ENCODE assay signal across 8 mouse cellular contexts in the genomic region with DNA sequence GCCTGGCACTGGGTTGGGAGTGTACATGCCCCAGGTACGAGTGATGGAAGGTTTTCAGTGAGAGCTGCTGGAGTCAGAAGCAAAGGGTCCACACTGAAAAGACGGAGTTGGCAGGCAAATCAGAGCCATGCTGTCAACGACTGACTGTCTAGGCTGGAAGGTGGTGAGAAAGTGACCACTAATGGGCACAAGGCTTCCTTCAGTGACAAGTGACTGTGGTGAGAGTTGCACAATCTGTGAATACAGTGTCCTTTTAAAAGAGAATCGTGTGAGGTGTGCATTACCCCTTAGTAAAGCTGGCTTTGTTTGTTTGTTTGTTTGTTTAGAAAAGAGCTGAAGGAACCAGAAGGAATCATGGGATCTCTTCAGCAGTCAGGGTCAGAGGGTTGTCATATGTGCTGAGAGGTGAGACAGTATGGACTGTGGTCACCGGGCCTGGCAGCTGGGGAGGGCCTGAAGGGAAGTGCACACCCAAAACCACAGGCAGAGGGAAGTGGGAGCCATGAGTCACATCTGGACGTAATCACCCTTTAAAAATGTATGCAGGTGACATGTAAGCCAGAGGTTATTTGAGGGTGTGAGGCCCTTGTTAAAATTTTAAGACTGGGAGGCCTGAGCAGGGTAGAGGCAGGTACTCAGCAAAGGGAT.
DNase-seq lines count a peak whose midpoint lies in the region; ATAC-seq and TF ChIP-seq lines count a peak whose summit lies in the region.
"Not testable (repeated sequence)": the region's sequence is repeated elsewhere in the genome, so short reads cannot be mapped to it uniquely, and the experiment has no call there.

No protein-coding gene starts in this region.

- H3K27me3 ChIP-seq in C2C12 (ENCODE audit: control insufficient read depth, insufficient read depth, insufficient read length); hindbrain, embryonic 16.5 days (replicated peaks; ENCODE audit: control insufficient read depth, insufficient read depth, low read length); liver, embryonic 12.5 days (replicated peaks); lung, postnatal 0 days (replicated peaks; ENCODE audit: insufficient read depth, low read length): not testable (repeated sequence)

- H3K9me3 ChIP-seq in hindbrain, embryonic 16.5 days (ENCODE audit: control insufficient read depth, low read length); liver, embryonic 12.5 days (replicated peaks); lung, postnatal 0 days (ENCODE audit: low read length): not testable (repeated sequence)

- not testable (repeated sequence) for H3K4me3 ChIP-seq in C2C12 (ENCODE audit: insufficient read depth, poor library complexity, severe bottlenecking); hindbrain, embryonic 16.5 days (ENCODE audit: low read length); liver, embryonic 12.5 days; lung, postnatal 0 days (ENCODE audit: low read depth, low read length)

- WGBS in hindbrain, embryonic 16.5 days, result 100% methylated on average over 1 of the region's 6 CpGs
- 21% methylated on average over 1 of the region's 6 CpGs for WGBS in liver, embryonic 12.5 days (ENCODE audit: insufficient replicate concordance)
- WGBS in lung, postnatal 0 days, result no CpG with 5 or more reads among the region's 6 CpGs

- not testable (repeated sequence) for TF ChIP-seq CTCF in C2C12 (IDR thresholded peaks at IDR 0.05; ENCODE audit: control insufficient read depth, insufficient read depth, insufficient read length); lung, postnatal 0 days (IDR thresholded peaks at IDR 0.05)

- not testable (repeated sequence) for H3K79me3 ChIP-seq in C2C12 (ENCODE audit: low read depth)

- H3K79me2 ChIP-seq in C2C12 (ENCODE audit: control insufficient read depth, insufficient read depth), result not testable (repeated sequence)

- not testable (repeated sequence) for H3K4me2 ChIP-seq in hindbrain, embryonic 16.5 days (ENCODE audit: low read length); liver, embryonic 12.5 days; lung, postnatal 0 days (replicated peaks; ENCODE audit: low read depth, low read length)

- ATAC-seq in activated CD4-positive, CD25-positive, alpha-beta regulatory T cell, adult 4 months, result peak; percentile 40
- ATAC-seq in granulocyte monocyte progenitor cell, adult 5-6 weeks (replicated peaks; ENCODE audit: poor library complexity, severe bottlenecking), result peak; percentile 94
- ATAC-seq in hindbrain, embryonic 16.5 days, result 0 out of 2 replicates have a peak, but pooled peaks have one; percentile 35
- ATAC-seq in liver, embryonic 12.5 days, result peak; percentile 49; the same call in 1 of the 2 replicates
- peak; percentile 44; the same call in 1 of the 2 replicates for ATAC-seq in lung, postnatal 0 days
- ATAC-seq in megakaryocyte progenitor cell, adult 5-6 weeks (replicated peaks; ENCODE audit: poor library complexity), result peak; percentile 97

- H3ac ChIP-seq in C2C12 (ENCODE audit: control insufficient read depth, insufficient read length, low read depth), result not testable (repeated sequence)

- not testable (repeated sequence) for H3K4me1 ChIP-seq in hindbrain, embryonic 16.5 days (ENCODE audit: control insufficient read depth, insufficient read depth, low read depth, low read length); liver, embryonic 12.5 days; lung, postnatal 0 days (ENCODE audit: insufficient read depth, low read depth, low read length)

- not testable (repeated sequence) for DNase-seq in lung, postnatal 0 days (ENCODE audit: low spot score)
- peak; percentile 18 to 24 for DNase-seq in natural killer cell, adult 2 months (ENCODE audit: low spot score in 2 of 2)

- TF ChIP-seq EP300 in lung, postnatal 0 days (IDR thresholded peaks at IDR 0.05), result not testable (repeated sequence)

- H3K27ac ChIP-seq in hindbrain, embryonic 16.5 days (ENCODE audit: low read depth, low read length); liver, embryonic 12.5 days; lung, postnatal 0 days (ENCODE audit: low read length): not testable (repeated sequence)

- H3K9ac ChIP-seq in hindbrain, embryonic 16.5 days (ENCODE audit: low read depth, low read length); liver, embryonic 12.5 days; lung, postnatal 0 days (replicated peaks; ENCODE audit: low read depth): not testable (repeated sequence)

- not testable (repeated sequence) for H3K36me3 ChIP-seq in C2C12 (ENCODE audit: control insufficient read depth, insufficient read depth); hindbrain, embryonic 16.5 days (ENCODE audit: control insufficient read depth, insufficient read depth, low read length); liver, embryonic 12.5 days; lung, postnatal 0 days (ENCODE audit: insufficient read depth, low read length)

TF ChIP-seq in C2C12, 6 proteins besides CTCF, POLR2A, EP300 and RAD21:
- peak; percentile 51 for TF ChIP-seq CEBPB (IDR thresholded peaks at IDR 0.05; ENCODE audit: low read depth)

Comparison
In these comparisons a context has a peak if more than half of its experiments do, and no peak if none do; other contexts are left out.
1. ATAC-seq: peak in every context shown above with its lines; median percentile 97 in megakaryocyte progenitor cell, adult 5-6 weeks; 94 in granulocyte monocyte progenitor cell, adult 5-6 weeks; 49 in liver, embryonic 12.5 days; 44 in lung, postnatal 0 days; 40 in activated CD4-positive, CD25-positive, alpha-beta regulatory T cell, adult 4 months; 35 in hindbrain, embryonic 16.5 days.